ENCODE assay signal across 10 mouse cellular contexts in the genomic region with DNA sequence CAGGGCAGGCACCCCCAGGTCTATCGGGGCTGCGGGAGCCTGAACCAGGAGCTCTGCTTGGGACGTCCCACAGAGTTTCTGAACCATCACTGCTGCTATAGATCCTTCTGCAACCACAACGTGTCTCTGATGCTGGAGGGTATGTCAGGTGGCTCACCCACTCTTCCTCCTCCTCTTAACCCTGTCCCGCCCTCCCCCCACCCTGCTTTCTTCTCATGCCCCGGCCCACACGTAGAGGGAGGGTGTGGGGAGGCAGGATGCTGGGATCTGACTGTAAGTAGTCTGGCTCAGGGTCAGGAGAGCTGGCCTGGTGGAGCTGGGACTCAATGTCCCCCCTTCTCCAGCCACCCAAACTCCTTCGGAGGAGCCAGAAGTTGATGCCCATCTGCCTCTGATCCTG. TPM values are rescaled to one million over a fixed set of nuclear protein-coding genes. Genes with fewer than 3 reads are reported as not detected.
DNase-seq lines count a peak whose midpoint lies in the region; ATAC-seq and TF ChIP-seq lines count a peak whose summit lies in the region.
"Had no signal": no experiment of that assay in that cellular context is flagged by ENCODE, and none has a peak within 500 bp of the region (broad histone marks: within the 10 kb centered on the region; RNA-seq: fewer than 3 reads in every experiment).

No protein-coding gene starts in this region.

- peak overlapping the region; percentile 89; the same call in 1 of the 2 replicates for H3K27ac ChIP-seq in lung, embryonic 14.5 days (ENCODE audit: low read depth)
- no peak overlapping the region for H3K27ac ChIP-seq in embryonic facial prominence, embryonic 13.5 days
- H3K27ac ChIP-seq in intestine, embryonic 16.5 days (ENCODE audit: low read length): peak overlapping the region; percentile 65
- H3K27ac ChIP-seq in stomach, embryonic 16.5 days (ENCODE audit: low read length): peak overlapping the region; percentile 94; the same call in 1 of the 2 replicates

- no peak for TF ChIP-seq CTCF in lung, embryonic 14.5 days (IDR thresholded peaks at IDR 0.05; ENCODE audit: low read depth)

- peak overlapping the region; percentile 33 for H3K4me3 ChIP-seq in lung, embryonic 14.5 days (ENCODE audit: low read depth, low read length)
- H3K4me3 ChIP-seq in embryonic facial prominence, embryonic 13.5 days: 0 out of 2 replicates have a peak overlapping the region, but pooled peaks have one; percentile 6
- peak overlapping the region; percentile 45 for H3K4me3 ChIP-seq in intestine, embryonic 16.5 days (ENCODE audit: low read length)
- H3K4me3 ChIP-seq in stomach, embryonic 16.5 days (replicated peaks; ENCODE audit: low read length): peak overlapping the region; percentile 45
- H3K4me3 ChIP-seq: myocyte had no signal

- no peak for ATAC-seq in lung, embryonic 14.5 days (ENCODE audit: insufficient read depth)
- ATAC-seq in embryonic facial prominence, embryonic 13.5 days (ENCODE audit: insufficient number of reproducible peaks, insufficient read depth, low FRiP score, low TSS enrichment, low read depth): no peak
- no peak for ATAC-seq in intestine, embryonic 16.5 days
- no peak for ATAC-seq in stomach, embryonic 16.5 days (ENCODE audit: insufficient read depth, low FRiP score)

- no peak for DNase-seq in lung, embryonic 14.5 days
- DNase-seq in lung, postnatal 25 days (ENCODE audit: low spot score): no peak
- no peak for DNase-seq in frontal cortex, adult 2 months (ENCODE audit: extremely low spot score in 1 of 2, low spot score in 1 of 2)
- no peak for DNase-seq in adipocyte (ENCODE audit: low spot score)
- DNase-seq: cerebellum, adult 9-10 months had no signal

- H3K4me1 ChIP-seq in lung, embryonic 14.5 days (ENCODE audit: insufficient read depth): peaks cover 41% of the 10 kb centered on the region
- H3K4me1 ChIP-seq in embryonic facial prominence, embryonic 13.5 days: peaks cover 55% of the 10 kb centered on the region
- peaks cover 54% of the 10 kb centered on the region for H3K4me1 ChIP-seq in intestine, embryonic 16.5 days (ENCODE audit: control insufficient read depth, insufficient read depth, low read length)
- H3K4me1 ChIP-seq in stomach, embryonic 16.5 days (ENCODE audit: control insufficient read depth, insufficient read depth, low read length): peaks cover 64% of the 10 kb centered on the region

- peak overlapping the region; percentile 52 for H3K4me2 ChIP-seq in lung, embryonic 14.5 days
- peak overlapping the region; percentile 45 for H3K4me2 ChIP-seq in embryonic facial prominence, embryonic 13.5 days
- H3K4me2 ChIP-seq in intestine, embryonic 16.5 days (ENCODE audit: low read depth, low read length): peak overlapping the region; percentile 46
- peak overlapping the region; percentile 54 for H3K4me2 ChIP-seq in stomach, embryonic 16.5 days (ENCODE audit: low read depth, low read length)

- WGBS in lung, embryonic 14.5 days: 37% methylated on average over 8 of the region's 8 CpGs
- 51% methylated on average over 8 of the region's 8 CpGs for WGBS in embryonic facial prominence, embryonic 13.5 days
- 47% methylated on average over 8 of the region's 8 CpGs for WGBS in intestine, embryonic 16.5 days
- 56% methylated on average over 8 of the region's 8 CpGs for WGBS in stomach, embryonic 16.5 days

- peaks cover 13% of the 10 kb centered on the region; the same call in 1 of the 2 replicates for H3K36me3 ChIP-seq in lung, embryonic 14.5 days (ENCODE audit: insufficient read depth)
- peaks cover 5% of the 10 kb centered on the region; the same call in 1 of the 2 replicates for H3K36me3 ChIP-seq in embryonic facial prominence, embryonic 13.5 days
- H3K36me3 ChIP-seq in intestine, embryonic 16.5 days (ENCODE audit: control insufficient read depth, insufficient read depth, low read length): peaks cover 5% of the 10 kb centered on the region
- H3K36me3 ChIP-seq in stomach, embryonic 16.5 days (ENCODE audit: control insufficient read depth, insufficient read depth, low read length): no peaks in the 10 kb centered on the region

- peak overlapping the region; percentile 41 for H3K9ac ChIP-seq in lung, embryonic 14.5 days
- 0 out of 2 replicates have a peak overlapping the region, but pooled peaks have one; percentile 3 for H3K9ac ChIP-seq in embryonic facial prominence, embryonic 13.5 days
- peak overlapping the region; percentile 61 for H3K9ac ChIP-seq in intestine, embryonic 16.5 days (ENCODE audit: low read depth, low read length)
- peak overlapping the region; percentile 64 for H3K9ac ChIP-seq in stomach, embryonic 16.5 days (ENCODE audit: low read length)

- H3K9me3 ChIP-seq in lung, embryonic 14.5 days (ENCODE audit: low read depth, low read length): no peaks in the 10 kb centered on the region
- H3K9me3 ChIP-seq in embryonic facial prominence, embryonic 13.5 days: no peaks in the 10 kb centered on the region
- H3K9me3 ChIP-seq in intestine, embryonic 16.5 days (ENCODE audit: control insufficient read depth, low read length): no peaks in the 10 kb centered on the region
- H3K9me3 ChIP-seq in stomach, embryonic 16.5 days (replicated peaks; ENCODE audit: control insufficient read depth, low read length): no peaks in the 10 kb centered on the region

- no peaks in the 10 kb centered on the region for H3K27me3 ChIP-seq in lung, embryonic 14.5 days (ENCODE audit: insufficient read depth, low read length)
- H3K27me3 ChIP-seq in embryonic facial prominence, embryonic 13.5 days: no peaks in the 10 kb centered on the region
- H3K27me3 ChIP-seq in intestine, embryonic 16.5 days (replicated peaks; ENCODE audit: control insufficient read depth, insufficient read depth, low read length): no peaks in the 10 kb centered on the region
- no peaks in the 10 kb centered on the region for H3K27me3 ChIP-seq in stomach, embryonic 16.5 days (ENCODE audit: control insufficient read depth, insufficient read depth, low read length)

RNA-seq across cellular contexts. Expression of a gene that starts 7.1 kb away (rescaled TPM):
- polyA plus RNA-seq in lung, embryonic 14.5 days (2014; fragmentation: Nextera tagmentation; extraction: Ambion mirVana): 34.4 and 39.0 TPM in 2 replicates
- polyA plus RNA-seq in embryonic facial prominence, embryonic 13.5 days (2015; fragmentation: Nextera tagmentation; extraction: Ambion mirVana): 9.9 and 10.1 TPM in 2 replicates
- polyA plus RNA-seq in intestine, embryonic 16.5 days (2015; fragmentation: Nextera tagmentation; extraction: Ambion mirVana): 31.2 and 31.9 TPM in 2 replicates
- 34.9 and 39.3 TPM in 2 replicates for polyA plus RNA-seq in stomach, embryonic 16.5 days (2015; fragmentation: Nextera tagmentation; extraction: Ambion mirVana)
- polyA plus RNA-seq in frontal cortex, adult 2 months (2012; rRNA removed): 20.7 and 22.4 TPM in 2 replicates

RNA-seq across cellular contexts. Expression of a gene that starts 19.9 kb away (rescaled TPM):
- not detected in 2 replicates for polyA plus RNA-seq in lung, embryonic 14.5 days (2014; fragmentation: Nextera tagmentation; extraction: Ambion mirVana)
- polyA plus RNA-seq in embryonic facial prominence, embryonic 13.5 days (2015; fragmentation: Nextera tagmentation; extraction: Ambion mirVana): not detected in 2 replicates
- polyA plus RNA-seq in intestine, embryonic 16.5 days (2015; fragmentation: Nextera tagmentation; extraction: Ambion mirVana): not detected in 2 replicates
- polyA plus RNA-seq in stomach, embryonic 16.5 days (2015; fragmentation: Nextera tagmentation; extraction: Ambion mirVana): not detected in 2 replicates
- polyA plus RNA-seq in frontal cortex, adult 2 months (2012; rRNA removed): not detected in 2 replicates
- polyA plus RNA-seq: gonadal fat pad, adult 2 months; myocyte had no signal

RNA-seq across cellular contexts. Expression of a gene that starts 38.5 kb away (rescaled TPM):
- 6.3 and 6.4 TPM in 2 replicates for polyA plus RNA-seq in lung, embryonic 14.5 days (2014; fragmentation: Nextera tagmentation; extraction: Ambion mirVana)
- polyA plus RNA-seq in embryonic facial prominence, embryonic 13.5 days (2015; fragmentation: Nextera tagmentation; extraction: Ambion mirVana): 8.0 TPM in 2 replicates
- 10.4 and 11.0 TPM in 2 replicates for polyA plus RNA-seq in intestine, embryonic 16.5 days (2015; fragmentation: Nextera tagmentation; extraction: Ambion mirVana)
- 11.6 and 12.1 TPM in 2 replicates for polyA plus RNA-seq in stomach, embryonic 16.5 days (2015; fragmentation: Nextera tagmentation; extraction: Ambion mirVana)
- 68.4 and 68.6 TPM in 2 replicates for polyA plus RNA-seq in frontal cortex, adult 2 months (2012; rRNA removed)

RNA-seq across cellular contexts. Expression of a gene that starts 57.0 kb away (rescaled TPM):
- polyA plus RNA-seq in lung, embryonic 14.5 days (2014; fragmentation: Nextera tagmentation; extraction: Ambion mirVana): 0.26 and 0.34 TPM in 2 replicates
- polyA plus RNA-seq in embryonic facial prominence, embryonic 13.5 days (2015; fragmentation: Nextera tagmentation; extraction: Ambion mirVana): 0.21 and 0.28 TPM in 2 replicates
- 0.12 TPM in 2 replicates for polyA plus RNA-seq in intestine, embryonic 16.5 days (2015; fragmentation: Nextera tagmentation; extraction: Ambion mirVana)
- 0.05 and 0.10 TPM in 2 replicates for polyA plus RNA-seq in stomach, embryonic 16.5 days (2015; fragmentation: Nextera tagmentation; extraction: Ambion mirVana)
- polyA plus RNA-seq in frontal cortex, adult 2 months (2012; rRNA removed): 1.2 and 1.3 TPM in 2 replicates

Comparison
In these comparisons a context has a peak if more than half of its experiments do, and no peak if none do; other contexts are left out.
1. H3K9ac ChIP-seq: peak in every context shown above with its lines; median percentile 64 in stomach, embryonic 16.5 days; 61 in intestine, embryonic 16.5 days; 41 in lung, embryonic 14.5 days; 3 in embryonic facial prominence, embryonic 13.5 days.